Mouse (Mus musculus): ENCODE results near the gene Bbs1. TPM values are rescaled to one million over a fixed set of nuclear protein-coding genes. Genes with fewer than 3 reads are reported as not detected.
"Not testable (repeated sequence)": the region's sequence is repeated elsewhere in the genome, so short reads cannot be mapped to it uniquely, and the experiment has no call there.

Bbs1 gene
- 1.3 and 2.6 TPM in 2 replicates for polyA plus RNA-seq (2012; rRNA removed)

DNA sequence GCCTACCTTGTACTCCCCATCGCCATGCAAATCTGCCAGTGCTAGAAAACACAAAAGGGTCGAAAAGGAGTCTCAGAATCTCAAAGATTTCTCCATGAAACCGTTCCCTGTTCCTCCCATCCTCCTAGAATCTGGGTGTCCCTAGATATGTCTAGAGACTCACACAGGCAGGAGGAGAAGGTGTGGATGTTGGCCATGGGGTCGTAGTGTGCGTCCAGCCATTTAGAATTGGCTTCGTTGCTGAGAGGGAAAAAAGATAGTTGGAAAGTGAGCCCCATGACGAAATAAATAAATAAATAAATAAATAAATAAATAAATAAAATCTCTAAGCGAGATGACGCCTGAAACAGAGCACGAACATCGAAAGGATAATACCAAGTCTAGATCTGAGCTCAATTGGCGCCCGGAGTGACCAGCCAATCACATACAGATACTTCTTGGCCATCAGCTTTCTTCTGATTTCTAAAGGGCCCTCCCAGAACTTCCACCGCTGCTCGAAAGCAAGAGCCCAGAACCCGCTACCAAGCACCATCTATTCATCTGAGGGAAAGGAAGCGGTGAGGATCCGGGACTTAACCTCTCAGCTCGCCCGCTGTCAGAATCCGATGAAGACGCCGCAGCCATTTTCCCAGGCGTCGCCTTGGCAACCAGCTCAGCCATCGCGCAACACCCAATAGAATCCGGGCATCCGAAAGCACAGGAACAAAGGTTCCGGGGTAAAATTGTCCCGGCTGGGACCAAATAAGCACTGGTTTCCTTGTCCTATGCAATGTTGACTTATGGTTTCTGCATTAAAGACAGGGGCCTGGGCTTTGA is at the start of gene Bbs1:
Gene Bbs1 (minus strand): TSS at position 650 of the 816 bp plus-strand sequence.
- peaks cover 5% of the 10 kb centered on the region for H3K36me3 ChIP-seq (ENCODE audit: control insufficient read depth, insufficient read depth, low read length)
- no peak for TF ChIP-seq POLR2A (IDR thresholded peaks at IDR 0.05; ENCODE audit: low read depth, low read length)
- TF ChIP-seq CTCF (IDR thresholded peaks at IDR 0.05; ENCODE audit: extremely low read depth, insufficient read depth, insufficient read length, insufficient replicate concordance) = no peak
- H3K27me3 ChIP-seq (ENCODE audit: control insufficient read depth, insufficient read depth, low read length) = no peaks in the 10 kb centered on the region
- H3K27ac ChIP-seq (ENCODE audit: insufficient read depth, low read length) = no peak within 1 kb of the TSS
- WGBS = 10% methylated on average over 31 of the region's 31 CpGs
- peak within 1 kb of the TSS; percentile 74 for H3K4me3 ChIP-seq (ENCODE audit: extremely low read depth, insufficient read depth, insufficient read length)
- H3K4me1 ChIP-seq (ENCODE audit: control insufficient read depth, insufficient read depth, insufficient read length) = peaks cover 2% of the 10 kb centered on the region; the same call in 1 of the 2 replicates
- DNase-seq (ENCODE audit: low read depth in 1 of 2, low spot score in 2 of 2) = peak; percentile 49 to 60

DNA sequence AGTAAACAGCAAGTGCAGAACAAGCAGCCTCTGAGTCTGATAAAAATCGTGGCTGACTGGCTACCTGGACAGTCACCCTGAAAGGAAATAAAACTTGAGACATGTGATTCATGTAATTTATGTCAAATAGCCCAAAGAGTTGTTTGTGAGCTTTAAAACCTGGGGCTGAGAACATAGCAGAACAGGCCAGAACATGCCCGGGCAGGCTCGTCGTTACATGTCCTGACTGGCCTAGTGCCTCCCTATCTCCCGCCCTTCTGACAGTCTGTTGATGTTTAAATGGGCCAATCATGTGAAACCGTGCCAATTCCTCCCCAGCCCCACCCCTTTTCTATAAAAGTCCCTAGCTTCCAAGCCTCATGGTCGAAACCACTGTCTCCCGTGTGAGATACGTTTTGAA is 42.2 kb upstream of the Bbs1 start:
- H3K4me1 ChIP-seq (ENCODE audit: control insufficient read depth, insufficient read depth, insufficient read length); H3K27ac ChIP-seq (ENCODE audit: insufficient read depth, low read length); H3K4me3 ChIP-seq (ENCODE audit: extremely low read depth, insufficient read depth, insufficient read length); H3K27me3 ChIP-seq (ENCODE audit: control insufficient read depth, insufficient read depth, low read length); DNase-seq (ENCODE audit: low read depth in 1 of 2, low spot score in 2 of 2); H3K36me3 ChIP-seq (ENCODE audit: control insufficient read depth, insufficient read depth, low read length): not testable (repeated sequence)
- 83% methylated on average over 9 of the region's 9 CpGs for WGBS

GRCm38 (mm10) chr19:4945540-4945939 is 39.1 kb upstream of the Bbs1 start:
- Histone ChIP-seq H3K27me3 (ENCODE audit: control insufficient read depth, insufficient read depth, low read length) (peaks cover 2% of the 10 kb centered on the region; the same call in 1 of the 2 replicates), H3K27ac (ENCODE audit: insufficient read depth, low read length) (no peak overlapping the region), H3K36me3 (ENCODE audit: control insufficient read depth, insufficient read depth, low read length) (no peaks in the 10 kb centered on the region), H3K4me3 (ENCODE audit: extremely low read depth, insufficient read depth, insufficient read length) (no peak overlapping the region), H3K4me1 (ENCODE audit: control insufficient read depth, insufficient read depth, insufficient read length) (peaks cover 4% of the 10 kb centered on the region)
- TF ChIP-seq CTCF (IDR thresholded peaks at IDR 0.05; ENCODE audit: extremely low read depth, insufficient read depth, insufficient read length, insufficient replicate concordance) = no peak
- no peak for TF ChIP-seq POLR2A (IDR thresholded peaks at IDR 0.05; ENCODE audit: low read depth, low read length)
- no peak for DNase-seq (ENCODE audit: low read depth in 1 of 2, low spot score in 2 of 2)
- 49% methylated on average over 6 of the region's 6 CpGs for WGBS

DNA sequence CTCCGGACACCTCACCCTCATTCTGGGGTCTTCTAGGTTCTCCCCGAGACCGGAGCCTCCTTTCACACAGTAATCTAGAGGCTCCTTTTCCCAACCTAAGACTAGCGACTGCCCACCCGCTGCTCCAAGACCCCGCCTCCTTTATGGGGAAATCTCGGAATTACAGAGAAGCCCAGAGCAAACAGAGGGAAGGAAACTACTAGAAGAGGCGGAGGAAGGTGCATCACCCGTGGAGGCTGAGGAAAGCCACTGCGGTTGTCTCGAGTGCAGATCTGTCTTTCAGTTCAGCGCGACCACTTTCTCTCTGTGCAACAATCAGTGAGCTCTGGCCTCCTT is 36.8 kb upstream of the Bbs1 start:
- H3K27ac ChIP-seq (ENCODE audit: insufficient read depth, low read length) = no peak overlapping the region
- no peak for DNase-seq (ENCODE audit: low read depth in 1 of 2, low spot score in 2 of 2)
- 8% methylated on average over 13 of the region's 13 CpGs for WGBS
- H3K27me3 ChIP-seq (ENCODE audit: control insufficient read depth, insufficient read depth, low read length) = peaks cover 2% of the 10 kb centered on the region; the same call in 1 of the 2 replicates
- no peaks in the 10 kb centered on the region for H3K36me3 ChIP-seq (ENCODE audit: control insufficient read depth, insufficient read depth, low read length)
- peaks cover 4% of the 10 kb centered on the region for H3K4me1 ChIP-seq (ENCODE audit: control insufficient read depth, insufficient read depth, insufficient read length)
- peak overlapping the region; percentile 24; the same call in 1 of the 2 replicates for H3K4me3 ChIP-seq (ENCODE audit: extremely low read depth, insufficient read depth, insufficient read length)
- TF ChIP-seq POLR2A (IDR thresholded peaks at IDR 0.05; ENCODE audit: low read depth, low read length) (no peak), CTCF (IDR thresholded peaks at IDR 0.05; ENCODE audit: extremely low read depth, insufficient read depth, insufficient read length, insufficient replicate concordance) (no peak)

DNA sequence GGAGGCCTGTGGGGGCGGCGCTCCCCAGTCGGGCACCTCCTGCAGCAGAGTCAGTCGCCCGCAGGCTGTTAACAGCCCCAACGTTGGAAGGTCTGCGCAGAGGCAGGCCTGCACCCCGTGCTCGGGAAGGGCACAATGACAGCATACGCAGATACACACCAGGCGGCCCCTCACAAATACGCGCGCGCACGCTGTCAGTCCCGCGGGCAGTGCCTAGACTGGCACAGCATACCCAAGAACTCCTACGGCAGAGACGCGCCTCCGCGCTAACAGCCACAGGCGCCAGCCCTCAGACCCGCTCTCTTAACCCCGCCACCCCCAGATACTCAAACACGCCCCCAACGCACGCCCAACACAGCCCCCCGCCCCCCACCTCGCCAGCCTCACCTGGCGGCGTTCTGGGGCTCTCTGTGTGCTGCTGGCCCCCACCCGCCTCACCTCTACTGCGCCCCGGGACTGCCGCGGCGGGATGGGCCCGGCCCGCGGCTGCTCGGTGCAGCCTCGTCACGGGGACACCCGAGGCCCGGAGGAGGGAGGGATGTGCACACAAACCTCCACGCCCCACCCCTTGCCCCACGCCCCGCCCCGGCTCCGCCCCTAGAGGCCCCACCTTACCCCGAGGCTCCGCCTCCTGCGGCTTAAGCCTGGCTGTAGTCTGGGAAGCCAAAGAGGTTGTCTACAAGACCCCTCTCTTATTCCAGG is 36.3 kb upstream of the Bbs1 start, which contains the start of gene Peli3:
Gene Peli3 (minus strand): TSS at position 577 of the 702 bp plus-strand sequence.
- peak; percentile 40 to 74 for DNase-seq (ENCODE audit: low read depth in 1 of 2, low spot score in 2 of 2)
- Histone ChIP-seq H3K36me3 (ENCODE audit: control insufficient read depth, insufficient read depth, low read length) (no peaks in the 10 kb centered on the region), H3K27me3 (ENCODE audit: control insufficient read depth, insufficient read depth, low read length) (peaks cover 2% of the 10 kb centered on the region; the same call in 1 of the 2 replicates), H3K4me3 (ENCODE audit: extremely low read depth, insufficient read depth, insufficient read length) (peak within 1 kb of the TSS; percentile 50; the same call in 1 of the 2 replicates), H3K27ac (ENCODE audit: insufficient read depth, low read length) (no peak within 1 kb of the TSS), H3K4me1 (ENCODE audit: control insufficient read depth, insufficient read depth, insufficient read length) (peaks cover 4% of the 10 kb centered on the region)
- TF ChIP-seq CTCF (IDR thresholded peaks at IDR 0.05; ENCODE audit: extremely low read depth, insufficient read depth, insufficient read length, insufficient replicate concordance) (no peak), POLR2A (IDR thresholded peaks at IDR 0.05; ENCODE audit: low read depth, low read length) (no peak)
- under 1% methylated on average over 54 of the region's 55 CpGs for WGBS

DNA sequence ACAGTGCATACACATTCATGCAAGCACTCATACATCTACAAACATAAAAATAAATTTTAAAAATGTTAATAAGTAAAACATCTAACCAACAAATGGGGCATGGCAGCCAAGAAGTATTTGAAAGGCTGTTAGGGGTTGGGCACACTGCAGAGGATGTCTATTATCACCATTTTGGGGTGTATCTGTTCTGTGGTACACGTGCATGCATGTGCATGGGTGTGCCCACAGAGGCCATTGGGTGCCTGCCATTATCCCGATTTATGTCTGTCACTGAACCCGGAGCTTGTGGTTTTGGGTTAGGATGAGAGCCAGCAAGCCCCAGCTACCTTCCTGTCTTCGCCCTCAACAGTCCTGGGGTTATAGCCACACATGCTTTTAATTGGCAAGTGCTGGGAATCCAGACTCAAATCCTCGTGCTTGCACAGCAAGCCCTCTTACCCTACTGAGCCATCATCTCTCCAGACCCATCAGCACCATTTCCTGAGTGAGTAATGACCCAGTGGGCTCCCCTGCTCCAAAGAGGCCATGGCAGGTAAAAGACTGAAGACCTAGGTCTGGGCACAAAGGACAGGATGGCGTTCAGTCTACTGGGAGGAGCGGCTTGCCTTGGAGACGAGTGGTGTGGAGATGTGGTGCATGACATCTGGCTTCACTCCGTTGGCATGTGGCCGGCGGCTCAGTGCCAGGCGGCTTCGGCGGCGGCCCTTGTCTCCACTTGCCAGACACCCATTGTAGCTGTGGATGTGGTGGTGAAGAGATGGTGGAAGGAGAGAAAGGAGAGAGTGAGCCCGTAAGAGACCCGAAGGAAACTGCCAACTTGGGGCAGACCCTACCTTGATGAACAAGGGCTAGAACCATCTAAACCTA is 31.2 kb upstream of the Bbs1 start:
- Histone ChIP-seq H3K36me3 (ENCODE audit: control insufficient read depth, insufficient read depth, low read length) (no peaks in the 10 kb centered on the region), H3K4me3 (ENCODE audit: extremely low read depth, insufficient read depth, insufficient read length) (no peak overlapping the region), H3K27ac (ENCODE audit: insufficient read depth, low read length) (no peak overlapping the region), H3K27me3 (ENCODE audit: control insufficient read depth, insufficient read depth, low read length) (peaks cover 1% of the 10 kb centered on the region; the same call in 1 of the 2 replicates), H3K4me1 (ENCODE audit: control insufficient read depth, insufficient read depth, insufficient read length) (peaks cover 4% of the 10 kb centered on the region)
- TF ChIP-seq CTCF (IDR thresholded peaks at IDR 0.05; ENCODE audit: extremely low read depth, insufficient read depth, insufficient read length, insufficient replicate concordance) (no peak), POLR2A (IDR thresholded peaks at IDR 0.05; ENCODE audit: low read depth, low read length) (no peak)
- no peak for DNase-seq (ENCODE audit: low read depth in 1 of 2, low spot score in 2 of 2)
- WGBS = 72% methylated on average over 17 of the region's 17 CpGs

All from spleen, adult 2 months (tissue).